Mouse (Mus musculus) layer of hippocampus, adult 9-11 months (tissue): ENCODE results near the gene Rpgr.

Source experiments
- DNase-seq: peaks from one replicate; pipeline ENCODE4 v3.0.0; 2022

Rpgr gene

DNA sequence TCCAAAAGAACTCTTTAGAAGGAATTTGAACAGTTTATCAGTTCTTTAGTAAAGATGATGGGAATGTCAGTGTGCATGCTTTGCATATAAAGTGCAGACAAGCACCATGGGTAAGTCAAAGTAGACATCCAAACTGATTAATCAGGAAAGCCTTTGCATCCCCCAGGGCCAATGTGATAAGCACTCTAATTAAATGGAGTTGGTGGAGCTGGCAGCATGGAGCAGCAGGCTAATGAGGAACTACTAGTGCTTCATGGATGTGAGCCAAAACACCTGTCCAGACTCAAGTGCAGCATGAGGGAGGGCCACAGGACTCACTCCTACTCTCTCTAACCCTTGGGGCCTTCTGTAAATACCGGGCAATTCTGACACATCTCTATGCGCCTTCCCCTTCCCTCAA is 145.2 kb downstream of the Rpgr start:
- no peak for DNase-seq

DNA sequence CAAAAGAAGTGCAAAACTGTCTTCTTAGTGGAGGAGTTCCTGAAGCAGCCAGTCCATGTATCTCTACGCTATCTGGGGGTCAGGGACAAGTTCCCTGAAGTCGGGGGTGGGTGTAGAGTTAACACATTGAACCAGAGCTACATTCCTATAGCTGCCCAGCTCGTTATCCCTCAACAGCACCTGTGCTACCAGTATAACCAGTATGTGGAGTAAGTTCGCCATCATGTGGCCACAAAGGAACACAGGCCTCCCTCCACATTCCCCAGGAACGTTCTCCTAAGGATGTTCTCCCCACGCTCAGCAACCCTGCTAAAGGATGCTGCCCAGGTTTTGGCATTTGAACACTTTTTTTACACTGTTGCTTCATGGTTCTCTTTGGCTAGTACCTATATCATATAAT is 146.0 kb downstream of the Rpgr start:
- DNase-seq = peak; percentile 5

DNA sequence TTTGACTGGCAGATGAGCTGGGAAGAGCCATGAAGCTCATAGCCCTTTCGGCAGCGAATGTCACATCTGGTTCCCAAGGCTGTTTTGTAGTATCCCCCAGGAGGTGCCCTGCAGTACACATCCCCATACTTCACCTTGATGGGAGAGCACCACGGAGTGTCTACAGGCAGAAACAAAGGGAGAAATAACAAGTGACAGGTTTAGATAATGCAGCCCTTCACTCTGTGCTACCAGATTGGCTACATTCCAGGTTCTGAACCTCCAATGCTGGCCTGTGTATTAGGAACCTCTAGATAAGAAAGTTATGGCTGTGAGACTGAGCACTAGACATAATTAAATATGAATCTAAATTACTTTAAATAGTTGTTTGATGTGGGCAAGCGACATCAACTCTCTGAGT is 147.3 kb downstream of the Rpgr start:
- no peak for DNase-seq

DNA sequence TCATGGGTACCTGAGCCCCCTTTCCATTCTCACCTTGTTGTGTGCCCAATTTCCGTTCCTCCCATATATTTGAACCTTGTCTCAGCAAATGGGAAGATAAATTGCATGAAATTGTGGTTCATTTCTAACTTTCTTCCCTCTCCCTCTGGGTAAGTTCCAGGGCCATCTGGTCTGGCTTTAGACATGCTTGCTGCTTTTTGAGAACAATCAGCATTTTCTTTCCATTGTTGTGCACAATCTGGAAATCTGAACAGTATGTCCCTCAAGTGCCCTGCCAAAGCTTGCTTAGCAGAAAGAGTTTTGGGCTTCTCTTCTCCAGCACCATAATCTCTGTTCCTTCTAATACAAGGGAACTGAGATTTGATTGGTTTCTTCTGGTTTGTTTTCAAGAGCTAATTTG is 152.9 kb downstream of the Rpgr start:
- DNase-seq = peak; percentile 27

DNA sequence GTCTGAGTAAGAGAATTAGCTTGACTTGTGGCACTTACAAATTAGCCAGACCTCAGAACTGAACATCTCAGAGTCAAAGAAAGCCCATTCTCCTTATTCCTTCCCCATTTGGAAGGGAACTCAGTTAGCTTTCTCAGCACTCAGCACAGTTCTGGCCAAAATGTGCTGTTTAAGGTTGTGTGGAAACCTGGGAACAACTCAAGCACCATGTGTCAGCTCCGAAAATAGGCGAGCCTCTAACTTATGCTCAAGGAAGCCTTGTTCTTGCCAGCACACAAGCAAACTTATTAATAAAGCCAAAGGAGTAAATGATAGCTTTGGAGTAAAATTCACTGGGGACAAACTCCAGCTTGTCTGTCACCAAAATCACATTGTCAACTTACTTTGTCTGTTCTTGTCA is 153.4 kb downstream of the Rpgr start:
- DNase-seq = no peak

DNA sequence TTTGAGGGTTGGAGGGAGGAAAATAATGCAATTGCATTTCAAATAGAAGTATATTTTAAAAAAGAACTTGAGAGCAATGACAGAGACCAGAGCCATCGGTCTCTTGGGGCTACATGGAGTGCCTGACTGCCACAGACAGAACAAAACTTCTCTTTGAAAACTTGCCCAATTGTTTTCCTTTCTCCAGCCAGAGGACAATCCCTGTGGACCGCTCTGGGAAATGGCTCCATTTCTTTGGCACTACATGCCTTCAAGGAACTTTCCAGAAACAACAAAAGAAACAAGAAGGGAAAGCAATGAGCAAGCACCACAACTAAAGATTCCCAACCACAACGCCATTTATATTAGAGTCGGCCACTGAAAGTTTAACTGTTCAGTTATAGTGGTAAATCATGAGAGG is 154.5 kb downstream of the Rpgr start:
- DNase-seq = no peak

DNA sequence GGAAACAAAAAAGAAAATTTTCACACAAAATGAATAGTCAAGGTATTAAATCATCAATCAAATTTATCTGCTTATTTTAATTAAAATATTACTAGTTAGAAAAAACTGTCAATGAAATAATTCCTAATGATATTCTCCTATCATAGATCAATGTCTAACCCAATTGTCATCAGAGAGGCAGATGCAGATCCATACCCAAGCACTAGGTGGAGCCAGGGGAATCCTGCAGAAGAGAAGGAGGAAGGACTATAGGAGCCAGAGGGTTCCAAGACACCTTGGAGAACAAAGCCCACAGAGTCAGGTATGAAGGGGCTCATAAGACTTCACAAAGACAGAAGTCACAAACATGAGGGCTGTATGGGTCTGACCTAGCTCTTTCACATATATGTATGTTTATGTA is 182.1 kb downstream of the Rpgr start:
- DNase-seq = no peak
